In genomic region chrX:52762221-52762620, GRCm38 (mm10) we compare ENCODE assay signal across 22 mouse cellular contexts. TPM values are rescaled to one million over a fixed set of nuclear protein-coding genes. Genes with fewer than 3 reads are reported as not detected.
"Had no signal": no experiment of that assay in that cellular context is flagged by ENCODE, and none has a peak within 500 bp of the region (broad histone marks: within the 10 kb centered on the region; RNA-seq: fewer than 3 reads in every experiment).

No protein-coding gene starts in this region.

- ATAC-seq: intestine, embryonic 15.5 days; liver, embryonic 12.5 days; lung, postnatal 0 days; midbrain, embryonic 15.5 days had no signal

- H3K4me1 ChIP-seq: intestine, embryonic 15.5 days; limb, embryonic 13.5 days; liver, embryonic 12.5 days; liver, embryonic 15.5 days; midbrain, embryonic 12.5 days; midbrain, embryonic 15.5 days; neural tube, embryonic 12.5 days; neural tube, embryonic 15.5 days; stomach, embryonic 15.5 days had no signal

- H3K4me2 ChIP-seq: intestine, embryonic 15.5 days; limb, embryonic 13.5 days; liver, embryonic 12.5 days; liver, embryonic 15.5 days; midbrain, embryonic 12.5 days; midbrain, embryonic 15.5 days; neural tube, embryonic 12.5 days; neural tube, embryonic 15.5 days; stomach, embryonic 15.5 days had no signal

- H3K9ac ChIP-seq: intestine, embryonic 15.5 days; limb, embryonic 13.5 days; liver, embryonic 12.5 days; liver, embryonic 15.5 days; midbrain, embryonic 12.5 days; midbrain, embryonic 15.5 days; neural tube, embryonic 12.5 days; neural tube, embryonic 15.5 days; stomach, embryonic 15.5 days had no signal

- H3K9me3 ChIP-seq: intestine, embryonic 15.5 days; limb, embryonic 10.5 days; limb, embryonic 13.5 days; liver, embryonic 12.5 days; liver, embryonic 15.5 days; midbrain, embryonic 12.5 days; midbrain, embryonic 15.5 days; neural tube, embryonic 12.5 days; neural tube, embryonic 15.5 days; stomach, embryonic 15.5 days had no signal

- H3K27me3 ChIP-seq: intestine, embryonic 15.5 days; limb, embryonic 13.5 days; liver, embryonic 12.5 days; liver, embryonic 15.5 days; midbrain, embryonic 12.5 days; midbrain, embryonic 15.5 days; neural tube, embryonic 12.5 days; neural tube, embryonic 15.5 days; stomach, embryonic 15.5 days had no signal

- DNase-seq: kidney, adult 11 months; kidney, adult 8-10 months; kidney, postnatal 14 days; kidney, postnatal 4 days; liver; lung, adult 2 months; right cerebral cortex, adult 18-20 months; right cerebral cortex, postnatal 14 days; right cerebral cortex, postnatal 4 days; spleen, adult 18-20 months had no signal

- H3K4me3 ChIP-seq: intestine, embryonic 15.5 days; limb, embryonic 10.5 days; limb, embryonic 13.5 days; liver, embryonic 12.5 days; liver, embryonic 15.5 days; midbrain, embryonic 12.5 days; midbrain, embryonic 15.5 days; neural tube, embryonic 12.5 days; neural tube, embryonic 15.5 days; stomach, embryonic 15.5 days had no signal

- H3K27ac ChIP-seq: intestine, embryonic 15.5 days; limb, embryonic 10.5 days; limb, embryonic 13.5 days; liver, embryonic 12.5 days; liver, embryonic 15.5 days; macrophage; midbrain, embryonic 12.5 days; midbrain, embryonic 15.5 days; neural tube, embryonic 12.5 days; neural tube, embryonic 15.5 days; stomach, embryonic 15.5 days had no signal

- H3K36me3 ChIP-seq: intestine, embryonic 15.5 days; limb, embryonic 10.5 days; limb, embryonic 13.5 days; liver, embryonic 12.5 days; liver, embryonic 15.5 days; midbrain, embryonic 12.5 days; midbrain, embryonic 15.5 days; neural tube, embryonic 12.5 days; neural tube, embryonic 15.5 days; stomach, embryonic 15.5 days had no signal

RNA-seq across cellular contexts. Expression of gene Ccdc160, which starts 28.8 kb away (rescaled TPM):
- polyA plus RNA-seq: macrophage had no signal
